Mouse (Mus musculus): ENCODE results near the gene Cyp8b1. TPM values are rescaled to one million over a fixed set of nuclear protein-coding genes. Genes with fewer than 3 reads are reported as not detected.

Gene Cyp8b1
- total and polyA plus RNA-seq, 3 experiments: not detected

- Histone ChIP-seq H3K36me3 (ENCODE audit: control insufficient read depth in 1 of 2, insufficient read depth in 2 of 2, low read length in 2 of 2) (peaks cover 0 to 4% of the 10 kb centered on the region in 2 experiments; a peak in 2 of 4 replicates), H3K79me2 (ENCODE audit: control insufficient read depth, insufficient read depth, low read length, poor library complexity) (peaks cover 3% of the 10 kb centered on the region), H3K9ac (ENCODE audit: control insufficient read depth, low read depth, low read length, poor library complexity, severe bottlenecking) (peak overlapping the region; percentile 91), H3K9me3 (replicated peaks; ENCODE audit: insufficient read depth, low read length) (no peaks in the 10 kb centered on the region), H3K4me3 (ENCODE audit: control insufficient read depth in 1 of 2, insufficient read depth in 1 of 2, low read depth in 2 of 2, low read length in 2 of 2) (peak overlapping the region; percentile 67 to 92), H3K4me1 (ENCODE audit: control insufficient read depth in 1 of 2, insufficient read depth in 2 of 2, low read length in 2 of 2) (peaks cover 0 to 3% of the 10 kb centered on the region in 2 experiments; a peak in 2 of 4 replicates), H3K27me3 (ENCODE audit: control insufficient read depth in 1 of 2, insufficient read depth in 2 of 2, low read length in 2 of 2) (no peaks in the 10 kb centered on the region), H3K27ac (ENCODE audit: control insufficient read depth, low read depth, low read length) (peak overlapping the region; percentile 66)
- peak; percentile 88 for DNase-seq (ENCODE audit: low read depth, low spot score)
- TF ChIP-seq CHD2 (IDR thresholded peaks at IDR 0.05; ENCODE audit: low read length) (no peak), USF1 (IDR thresholded peaks at IDR 0.05; ENCODE audit: low read depth, low read length) (no peak), MXI1 (IDR thresholded peaks at IDR 0.05; ENCODE audit: low read depth, low read length) (peak; percentile 71), POLR2AphosphoS5 (IDR thresholded peaks at IDR 0.05; ENCODE audit: borderline replicate concordance, low read depth, low read length) (no peak), JUND (IDR thresholded peaks at IDR 0.05; ENCODE audit: low read depth, low read length) (no peak), ETS1 (IDR thresholded peaks at IDR 0.05; ENCODE audit: low read depth, low read length) (0 out of 2 replicates have a peak, but pooled peaks have one; percentile 27), GATA1 (IDR thresholded peaks at IDR 0.05; ENCODE audit: low read depth, low read length) (peak; percentile 72), ZC3H11A (IDR thresholded peaks at IDR 0.05; ENCODE audit: low read depth, low read length) (no peak), POLR2A (IDR thresholded peaks at IDR 0.05; ENCODE audit: control insufficient read depth in 1 of 2, insufficient read depth in 1 of 2, low read depth in 1 of 2, low read length in 2 of 2, poor library complexity in 1 of 2) (peak; percentile 84 to 96), POLR2AphosphoS2 (IDR thresholded peaks at IDR 0.05; ENCODE audit: low read length) (peak; percentile 64; the same call in 1 of the 2 replicates), MEF2A (IDR thresholded peaks at IDR 0.05; ENCODE audit: extremely low read depth, insufficient replicate concordance, low read depth, low read length, poor library complexity, severe bottlenecking) (no peak), CHD1 (IDR thresholded peaks at IDR 0.05; ENCODE audit: low read depth, low read length) (no peak), GABPA (IDR thresholded peaks at IDR 0.05; ENCODE audit: low read depth, low read length) (no peak), UBTF (IDR thresholded peaks at IDR 0.05; ENCODE audit: borderline replicate concordance, insufficient read depth, low read depth, low read length) (no peak), MYB (IDR thresholded peaks at IDR 0.05; ENCODE audit: low read depth, low read length) (no peak), SMC3 (IDR thresholded peaks at IDR 0.05; ENCODE audit: low read depth, low read length) (no peak), RCOR1 (IDR thresholded peaks at IDR 0.05; ENCODE audit: low read depth, low read length) (no peak), EP300 (IDR thresholded peaks at IDR 0.05; ENCODE audit: low read depth in 1 of 2, low read length in 2 of 2) (0 out of 4 replicates have a peak, but pooled peaks of 1 of the 2 experiments have one; percentile 18), TBP (IDR thresholded peaks at IDR 0.05; ENCODE audit: low read depth, low read length) (peak; percentile 96), ZKSCAN1 (IDR thresholded peaks at IDR 0.05; ENCODE audit: low read depth, low read length) (no peak), TCF12 (IDR thresholded peaks at IDR 0.05; ENCODE audit: low read depth, low read length) (peak; percentile 64; the same call in 1 of the 2 replicates), NRF1 (IDR thresholded peaks at IDR 0.05; ENCODE audit: insufficient read depth, low read depth, low read length, poor library complexity, severe bottlenecking) (no peak), MYC (IDR thresholded peaks at IDR 0.05; ENCODE audit: low read depth, low read length) (peak; percentile 67; the same call in 1 of the 2 replicates), MAFK (IDR thresholded peaks at IDR 0.05; ENCODE audit: borderline replicate concordance, low read depth, low read length) (no peak), MAX (IDR thresholded peaks at IDR 0.05; ENCODE audit: low read length) (peak; percentile 56), HCFC1 (IDR thresholded peaks at IDR 0.05; ENCODE audit: low read depth, low read length) (peak; percentile 81), RAD21 (IDR thresholded peaks at IDR 0.05; ENCODE audit: low read depth, low read length) (no peak), E2F4 (IDR thresholded peaks at IDR 0.05; ENCODE audit: borderline replicate concordance, low read depth, low read length) (no peak), KAT2A (conservative IDR thresholded peaks at IDR 0.05; ENCODE audit: low read depth, low read length) (0 out of 2 replicates have a peak, but pooled peaks have one; percentile 30), MAZ (IDR thresholded peaks at IDR 0.05; ENCODE audit: low read depth, low read length) (no peak), NELFE (IDR thresholded peaks at IDR 0.05; ENCODE audit: low read depth, low read length) (peak; percentile 89), SIN3A (IDR thresholded peaks at IDR 0.05; ENCODE audit: low read length) (peak; percentile 79), ZNF384 (IDR thresholded peaks at IDR 0.05; ENCODE audit: low read depth, low read length) (no peak), USF2 (IDR thresholded peaks at IDR 0.05; ENCODE audit: borderline replicate concordance in 1 of 2, insufficient read depth in 1 of 2, low read depth in 1 of 2, low read length in 2 of 2) (no peak), CTCF (IDR thresholded peaks at IDR 0.05 in 2 of 3, conservative IDR thresholded peaks at IDR 0.05 in 1 of 3; ENCODE audit: control insufficient read depth in 1 of 3, insufficient read depth in 1 of 3, low read depth in 2 of 3, low read length in 3 of 3, poor library complexity in 1 of 3, severe bottlenecking in 1 of 3) (no peak), ELF1 (IDR thresholded peaks at IDR 0.05; ENCODE audit: low read depth, low read length) (peak; percentile 10; the same call in 1 of the 2 replicates), ZMIZ1 (IDR thresholded peaks at IDR 0.05; ENCODE audit: low read depth, low read length) (peak; percentile 80; the same call in 1 of the 2 replicates)
Observed at GRCm38 (mm10) chr9:121937944-121938355, 21.8 kb upstream of the Cyp8b1 start.
